Mouse (Mus musculus): ENCODE results near the gene Clec11a. TPM values are rescaled to one million over a fixed set of nuclear protein-coding genes. Genes with fewer than 3 reads are reported as not detected.
A peak's percentile ranks its signal among the peaks of the same experiment; 100 is the strongest.

Gene Clec11a
- polyA plus RNA-seq (2014; fragmentation: Nextera tagmentation; extraction: Ambion mirVana) = 27.3 and 34.6 TPM in 2 replicates

- Histone ChIP-seq H3K4me3 (ENCODE audit: low read depth, low read length) (peak within 1 kb of the TSS; percentile 65), H3K36me3 (ENCODE audit: control insufficient read depth, insufficient read depth, low read length) (no peaks in the 10 kb centered on the region), H3K9me3 (ENCODE audit: control insufficient read depth, low read length) (no peaks in the 10 kb centered on the region), H3K27ac (replicated peaks; ENCODE audit: low read depth, low read length) (peak within 1 kb of the TSS; percentile 87), H3K9ac (ENCODE audit: low read depth, low read length) (peak within 1 kb of the TSS; percentile 51), H3K4me2 (ENCODE audit: low read depth, low read length) (peak within 1 kb of the TSS; percentile 78), H3K27me3 (replicated peaks; ENCODE audit: control insufficient read depth, insufficient read depth, low read length) (no peaks in the 10 kb centered on the region), H3K4me1 (ENCODE audit: control insufficient read depth, insufficient read depth, low read length) (peaks cover 28% of the 10 kb centered on the region)
- DNase-seq (ENCODE audit: low spot score) = peak; percentile 73
- no peak for ATAC-seq (ENCODE audit: low read depth)
- WGBS = 54% methylated on average over 6 of the region's 6 CpGs
These were observed at the start of gene Clec11a for GRCm38 (mm10) chr7:44306516-44307240. TSS of gene Clec11a (minus strand) at chr7:44306902.

GRCm38 (mm10) chr7:44355411-44355810 is 48.7 kb upstream of the Clec11a start:
- DNase-seq (ENCODE audit: low spot score) = no peak
- no peak overlapping the region for H3K9ac ChIP-seq (ENCODE audit: low read depth, low read length)
- WGBS = 75% methylated on average over 6 of the region's 6 CpGs
- H3K9me3 ChIP-seq (ENCODE audit: control insufficient read depth, low read length) = no peaks in the 10 kb centered on the region
- no peaks in the 10 kb centered on the region for H3K36me3 ChIP-seq (ENCODE audit: control insufficient read depth, insufficient read depth, low read length)
- H3K27ac ChIP-seq (replicated peaks; ENCODE audit: low read depth, low read length) = no peak overlapping the region
- H3K4me1 ChIP-seq (ENCODE audit: control insufficient read depth, insufficient read depth, low read length) = peaks cover 13% of the 10 kb centered on the region
- no peak overlapping the region for H3K4me3 ChIP-seq (ENCODE audit: low read depth, low read length)
- ATAC-seq (ENCODE audit: low read depth) = no peak
- no peak overlapping the region for H3K4me2 ChIP-seq (ENCODE audit: low read depth, low read length)
- H3K27me3 ChIP-seq (replicated peaks; ENCODE audit: control insufficient read depth, insufficient read depth, low read length) = peaks cover 91% of the 10 kb centered on the region

- Histone ChIP-seq H3K36me3 (ENCODE audit: control insufficient read depth, insufficient read depth, low read length) (no peaks in the 10 kb centered on the region), H3K9ac (ENCODE audit: low read depth, low read length) (no peak overlapping the region)
These were observed 47.1 kb upstream of the Clec11a start for GRCm38 (mm10) chr7:44353601-44354340.

GRCm38 (mm10) chr7:44352750-44353600 is 46.3 kb upstream of the Clec11a start:
- no peak for ATAC-seq (ENCODE audit: low read depth)
- H3K4me3 ChIP-seq (ENCODE audit: low read depth, low read length) = peak overlapping the region; percentile 21
- no peak overlapping the region for H3K27ac ChIP-seq (replicated peaks; ENCODE audit: low read depth, low read length)
- WGBS = under 1% methylated on average over 20 of the region's 71 CpGs
- H3K36me3 ChIP-seq (ENCODE audit: control insufficient read depth, insufficient read depth, low read length) = no peaks in the 10 kb centered on the region
- DNase-seq (ENCODE audit: low spot score) = no peak
- no peaks in the 10 kb centered on the region for H3K9me3 ChIP-seq (ENCODE audit: control insufficient read depth, low read length)
- no peak overlapping the region for H3K9ac ChIP-seq (ENCODE audit: low read depth, low read length)
- peak overlapping the region; percentile 38; the same call in 1 of the 2 replicates for H3K4me2 ChIP-seq (ENCODE audit: low read depth, low read length)
- peaks cover 89% of the 10 kb centered on the region for H3K27me3 ChIP-seq (replicated peaks; ENCODE audit: control insufficient read depth, insufficient read depth, low read length)
- H3K4me1 ChIP-seq (ENCODE audit: control insufficient read depth, insufficient read depth, low read length) = peaks cover 6% of the 10 kb centered on the region; the same call in 1 of the 2 replicates

More at GRCm38 (mm10) chr7:44353601-44354340, 47.1 kb upstream of the Clec11a start:
- WGBS = under 1% methylated on average over 18 of the region's 35 CpGs
- no peak for ATAC-seq (ENCODE audit: low read depth)
- Histone ChIP-seq H3K4me2 (ENCODE audit: low read depth, low read length) (peak overlapping the region; percentile 38; the same call in 1 of the 2 replicates), H3K27me3 (replicated peaks; ENCODE audit: control insufficient read depth, insufficient read depth, low read length) (peaks cover 94% of the 10 kb centered on the region), H3K4me3 (ENCODE audit: low read depth, low read length) (peak overlapping the region; percentile 21), H3K27ac (replicated peaks; ENCODE audit: low read depth, low read length) (no peak overlapping the region), H3K4me1 (ENCODE audit: control insufficient read depth, insufficient read depth, low read length) (peaks cover 6% of the 10 kb centered on the region; the same call in 1 of the 2 replicates), H3K9me3 (ENCODE audit: control insufficient read depth, low read length) (no peaks in the 10 kb centered on the region)
- no peak for DNase-seq (ENCODE audit: low spot score)

GRCm38 (mm10) chr7:44351881-44352749 is 45.4 kb upstream of the Clec11a start:
- Histone ChIP-seq H3K9me3 (ENCODE audit: control insufficient read depth, low read length) (no peaks in the 10 kb centered on the region), H3K27me3 (replicated peaks; ENCODE audit: control insufficient read depth, insufficient read depth, low read length) (peaks cover 80% of the 10 kb centered on the region), H3K9ac (ENCODE audit: low read depth, low read length) (no peak overlapping the region), H3K4me2 (ENCODE audit: low read depth, low read length) (peak overlapping the region; percentile 38; the same call in 1 of the 2 replicates), H3K36me3 (ENCODE audit: control insufficient read depth, insufficient read depth, low read length) (no peaks in the 10 kb centered on the region), H3K27ac (replicated peaks; ENCODE audit: low read depth, low read length) (no peak overlapping the region), H3K4me1 (ENCODE audit: control insufficient read depth, insufficient read depth, low read length) (peaks cover 6% of the 10 kb centered on the region; the same call in 1 of the 2 replicates), H3K4me3 (ENCODE audit: low read depth, low read length) (peak overlapping the region; percentile 21; the same call in 1 of the 2 replicates)
- DNase-seq (ENCODE audit: low spot score) (no peak), ATAC-seq (ENCODE audit: low read depth) (no peak)
- WGBS = 6% methylated on average over 41 of the region's 71 CpGs

GRCm38 (mm10) chr7:44350957-44351711 is 44.4 kb upstream of the Clec11a start:
- peak; percentile 92 for DNase-seq (ENCODE audit: low spot score)
- H3K4me1 ChIP-seq (ENCODE audit: control insufficient read depth, insufficient read depth, low read length) = peaks cover 6% of the 10 kb centered on the region; the same call in 1 of the 2 replicates
- no peaks in the 10 kb centered on the region for H3K36me3 ChIP-seq (ENCODE audit: control insufficient read depth, insufficient read depth, low read length)
- peaks cover 70% of the 10 kb centered on the region for H3K27me3 ChIP-seq (replicated peaks; ENCODE audit: control insufficient read depth, insufficient read depth, low read length)
- peak; percentile 71 for ATAC-seq (ENCODE audit: low read depth)
- H3K4me2 ChIP-seq (ENCODE audit: low read depth, low read length) = peak overlapping the region; percentile 56
- no peaks in the 10 kb centered on the region for H3K9me3 ChIP-seq (ENCODE audit: control insufficient read depth, low read length)
- H3K9ac ChIP-seq (ENCODE audit: low read depth, low read length) = peak overlapping the region; percentile 38
- 2% methylated on average over 25 of the region's 25 CpGs for WGBS
- H3K27ac ChIP-seq (replicated peaks; ENCODE audit: low read depth, low read length) = no peak overlapping the region
- peak overlapping the region; percentile 24 for H3K4me3 ChIP-seq (ENCODE audit: low read depth, low read length)

GRCm38 (mm10) chr7:44349043-44349442 is 42.3 kb upstream of the Clec11a start:
- Histone ChIP-seq H3K36me3 (ENCODE audit: control insufficient read depth, insufficient read depth, low read length) (no peaks in the 10 kb centered on the region), H3K4me1 (ENCODE audit: control insufficient read depth, insufficient read depth, low read length) (peaks cover 6% of the 10 kb centered on the region; the same call in 1 of the 2 replicates), H3K4me2 (ENCODE audit: low read depth, low read length) (no peak overlapping the region), H3K27ac (replicated peaks; ENCODE audit: low read depth, low read length) (no peak overlapping the region), H3K9ac (ENCODE audit: low read depth, low read length) (no peak overlapping the region), H3K27me3 (replicated peaks; ENCODE audit: control insufficient read depth, insufficient read depth, low read length) (peaks cover 53% of the 10 kb centered on the region), H3K9me3 (ENCODE audit: control insufficient read depth, low read length) (no peaks in the 10 kb centered on the region), H3K4me3 (ENCODE audit: low read depth, low read length) (no peak overlapping the region)
- ATAC-seq (ENCODE audit: low read depth) (no peak), DNase-seq (ENCODE audit: low spot score) (no peak)
- WGBS = 20% methylated on average over 3 of the region's 3 CpGs

Measured in embryonic facial prominence, embryonic 14.5 days (tissue).